Mouse (Mus musculus) MEL (cell line): Measurements from ENCODE around the gene Olfr106-ps.

Source experiments
- CTCF ChIP-seq, 3 experiments: IDR thresholded peaks in 2 of 3; conservative IDR thresholded peaks in 1 of 3; 2 replicates each; pipeline ENCODE4 v1.5.1; 2011 to 2012; ENCODE audit warnings: low read length in 3 of 3, low read depth in 2 of 3, mild to moderate bottlenecking in 2 of 3, improper control_type of control experiment in 1 of 3, inconsistent platforms in 1 of 3, mixed read lengths in 1 of 3, moderate library complexity in 1 of 3; ENCODE audit not compliant: control insufficient read depth in 1 of 3, insufficient read depth in 1 of 3, poor library complexity in 1 of 3, severe bottlenecking in 1 of 3
- E2F4 ChIP-seq: IDR thresholded peaks from 2 replicates; pipeline ENCODE4 v1.6.1; 2011; ENCODE audit warnings: low read depth, low read length, improper control_type of control experiment, borderline replicate concordance
- HCFC1 ChIP-seq: IDR thresholded peaks from 2 replicates; pipeline ENCODE4 v1.6.1; 2012; ENCODE audit warnings: low read depth, mild to moderate bottlenecking, inconsistent platforms, low read length, improper control_type of control experiment, moderate library complexity
- POLR2A ChIP-seq, 2 experiments: IDR thresholded peaks; 2 replicates each; pipeline ENCODE4 v1.6.1; 2011 to 2012; ENCODE audit warnings: low read length in 2 of 2, mild to moderate bottlenecking in 2 of 2, control low read depth in 1 of 2, improper control_type of control experiment in 1 of 2, low read depth in 1 of 2, moderate library complexity in 1 of 2; ENCODE audit not compliant: control insufficient read depth in 1 of 2, insufficient read depth in 1 of 2, poor library complexity in 1 of 2
- SIN3A ChIP-seq: IDR thresholded peaks from 2 replicates; pipeline ENCODE4 v1.6.1; 2012; ENCODE audit warnings: low read length, improper control_type of control experiment, inconsistent platforms
- TCF12 ChIP-seq: IDR thresholded peaks from 2 replicates; pipeline ENCODE4 v1.6.1; 2014; ENCODE audit warnings: low read depth, mild to moderate bottlenecking, inconsistent platforms, low read length, improper control_type of control experiment, moderate library complexity
- ZC3H11A ChIP-seq: IDR thresholded peaks from 2 replicates; pipeline ENCODE4 v1.6.1; 2012; ENCODE audit warnings: low read depth, mild to moderate bottlenecking, inconsistent platforms, low read length, improper control_type of control experiment

DNA sequence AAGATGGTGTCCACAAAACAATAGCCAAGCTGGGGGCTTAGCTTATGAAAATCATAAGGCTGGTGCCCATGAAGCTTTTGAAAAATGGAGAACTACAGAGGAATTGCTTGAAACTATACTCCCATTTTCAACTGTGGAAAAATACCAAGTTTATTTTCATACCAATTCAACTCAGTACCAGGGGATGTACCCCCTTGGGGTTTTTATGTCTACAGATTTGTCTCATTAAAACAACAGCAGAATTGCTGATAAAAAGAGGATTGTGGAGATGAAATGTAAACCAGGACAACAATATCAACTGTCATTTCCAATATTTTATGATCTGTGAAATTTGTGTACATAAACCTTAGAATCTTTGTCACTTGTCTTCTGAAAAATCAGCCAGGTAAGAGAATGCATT is 11.5 kb upstream of the Olfr106-ps start, which contains the start of gene Olfr105-ps:
- no peak for TF ChIP-seq HCFC1
- no peak for TF ChIP-seq SIN3A
- no peak for TF ChIP-seq POLR2A (IDR thresholded peaks at IDR 0.05; ENCODE audit: control insufficient read depth in 1 of 2, insufficient read depth in 1 of 2, low read depth in 1 of 2, low read length in 2 of 2, poor library complexity in 1 of 2)
- TF ChIP-seq CTCF (IDR thresholded peaks at IDR 0.05 in 2 of 3, conservative IDR thresholded peaks at IDR 0.05 in 1 of 3; ENCODE audit: control insufficient read depth in 1 of 3, insufficient read depth in 1 of 3, low read depth in 2 of 3, low read length in 3 of 3, poor library complexity in 1 of 3, severe bottlenecking in 1 of 3), result no peak
- TF ChIP-seq TCF12, result no peak
- no peak for TF ChIP-seq ZC3H11A
- no peak for TF ChIP-seq E2F4
